Comparison of ENCODE assay signal across 8 mouse cellular contexts in the genomic region with DNA sequence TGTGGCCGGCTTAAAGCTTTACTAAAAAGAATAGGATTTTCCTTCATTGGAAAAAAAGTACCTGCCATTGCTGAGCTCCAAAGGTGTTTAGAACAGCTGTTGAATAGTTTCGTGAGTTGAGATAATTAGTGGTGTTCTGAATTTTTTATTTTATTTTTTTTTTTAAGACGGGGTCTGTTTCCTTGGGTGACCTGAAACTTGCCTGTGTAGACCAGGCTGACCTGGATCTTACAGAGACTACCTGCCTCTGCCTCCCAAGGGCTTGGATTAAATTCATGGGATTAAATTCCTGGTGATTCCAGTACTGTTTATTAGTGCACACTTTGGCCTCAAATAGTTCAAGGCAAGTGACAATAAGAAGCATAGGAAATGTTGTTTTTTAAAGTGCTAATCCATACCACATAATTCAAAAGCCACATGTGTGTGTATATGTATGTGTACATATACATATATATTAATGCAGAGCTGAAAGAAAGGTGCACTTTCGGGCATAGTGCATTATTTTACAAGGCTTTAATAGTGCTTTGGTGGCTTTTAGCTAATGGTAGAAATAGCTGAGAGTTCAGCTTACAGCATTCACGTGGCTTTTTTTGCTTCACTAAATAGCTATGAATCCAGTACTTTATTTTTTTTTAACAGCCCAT. TPM values are rescaled to one million over a fixed set of nuclear protein-coding genes. Genes with fewer than 3 reads are reported as not detected.
DNase-seq lines count a peak whose midpoint lies in the region; ATAC-seq and TF ChIP-seq lines count a peak whose summit lies in the region.

No protein-coding gene starts in this region.

- H3K36me3 ChIP-seq in erythroblast, embryonic 14.5 days (ENCODE audit: control insufficient read depth) = no peaks in the 10 kb centered on the region; the same call in 1 of the 2 replicates
- H3K36me3 ChIP-seq in testis, adult 2 months (ENCODE audit: control insufficient read depth, insufficient read depth, low read length) = no peaks in the 10 kb centered on the region; the same call in 1 of the 2 replicates
- H3K36me3 ChIP-seq in liver, embryonic 13.5 days = no peaks in the 10 kb centered on the region

- ATAC-seq in erythroblast, adult 5-6 weeks (replicated peaks; ENCODE audit: low FRiP score, poor library complexity, severe bottlenecking) = no peak
- ATAC-seq in liver, embryonic 13.5 days (ENCODE audit: low read depth) = no peak

- no peak for TF ChIP-seq POLR2A in testis, adult 2 months (IDR thresholded peaks at IDR 0.05; ENCODE audit: control insufficient read depth, low read depth, low read length)

- peak overlapping the region; percentile 78 for H3K4me2 ChIP-seq in liver, embryonic 13.5 days

- peaks cover 8% of the 10 kb centered on the region for H3K4me1 ChIP-seq in erythroblast, embryonic 14.5 days (ENCODE audit: control insufficient read depth)
- peaks cover 20% of the 10 kb centered on the region for H3K4me1 ChIP-seq in testis, adult 2 months (ENCODE audit: control insufficient read depth, insufficient read depth, low read length)
- peaks cover 20% of the 10 kb centered on the region for H3K4me1 ChIP-seq in liver, embryonic 13.5 days (replicated peaks)

- no peak overlapping the region for H3K27ac ChIP-seq in testis, adult 2 months (ENCODE audit: control insufficient read depth, insufficient read depth, low read depth, low read length)
- H3K27ac ChIP-seq in liver, embryonic 13.5 days = peak overlapping the region; percentile 87

- peak overlapping the region; percentile 63 for H3K4me3 ChIP-seq in erythroblast, embryonic 14.5 days (replicated peaks)
- H3K4me3 ChIP-seq in testis, adult 2 months (ENCODE audit: control insufficient read depth, low read depth, low read length) = peak overlapping the region; percentile 88
- H3K4me3 ChIP-seq in liver, embryonic 13.5 days (replicated peaks) = peak overlapping the region; percentile 67

- H3K27me3 ChIP-seq in erythroblast, embryonic 14.5 days (ENCODE audit: control insufficient read depth) = peaks cover 31% of the 10 kb centered on the region
- no peaks in the 10 kb centered on the region for H3K27me3 ChIP-seq in testis, adult 2 months (ENCODE audit: control insufficient read depth, insufficient read depth, low read length)
- peaks cover 19% of the 10 kb centered on the region for H3K27me3 ChIP-seq in liver, embryonic 13.5 days

- no peak for DNase-seq in testis, postnatal 10 days (ENCODE audit: low spot score)
- DNase-seq in liver, embryonic 13.5 days = no peak
- DNase-seq in urinary bladder, postnatal 14 days (ENCODE audit: low spot score) = no peak
- no peak for DNase-seq in left cerebral cortex, adult 9 months (ENCODE audit: low spot score in 2 of 2)
- no peak for DNase-seq in cerebellum, postnatal 4 days (ENCODE audit: low spot score in 2 of 2)

- peak overlapping the region; percentile 52; the same call in 1 of the 2 replicates for H3K9ac ChIP-seq in liver, embryonic 13.5 days

- no peak for TF ChIP-seq CTCF in testis, adult 2 months (IDR thresholded peaks at IDR 0.05; ENCODE audit: control insufficient read depth, insufficient read depth, insufficient replicate concordance, low read depth, low read length)

- H3K9me3 ChIP-seq in erythroblast, embryonic 14.5 days (ENCODE audit: control insufficient read depth, low read length) = no peaks in the 10 kb centered on the region
- H3K9me3 ChIP-seq in liver, embryonic 13.5 days (replicated peaks) = no peaks in the 10 kb centered on the region

- 17% methylated on average over 5 of the region's 5 CpGs for WGBS in liver, embryonic 13.5 days (ENCODE audit: insufficient replicate concordance)

RNA-seq across cellular contexts. Expression of a gene that starts 2.6 kb away (rescaled TPM):
- polyA plus RNA-seq in erythroblast, embryonic 14.5 days (2012) = 0.09 and 0.19 TPM in 2 replicates
- total RNA-seq in erythroblast, adult 5-6 weeks (2015; ENCODE audit: low replicate concordance) = 5.9 and 7.7 TPM in 2 replicates
- 1.1 TPM in 1 of 2 replicates, not detected in the other for total RNA-seq in erythroblast, adult 5-6 weeks (2017; ENCODE audit: low replicate concordance)
- polyA plus RNA-seq in testis, adult 2 months (2012; rRNA removed) = 26.5 and 26.9 TPM in 2 replicates
- 7.1 and 8.0 TPM in 2 replicates for polyA plus RNA-seq in liver, embryonic 13.5 days (2015; fragmentation: Nextera tagmentation; extraction: Ambion mirVana)

RNA-seq across cellular contexts. Expression of a gene that starts 49.1 kb away (rescaled TPM):
- 0.89 and 0.92 TPM in 2 replicates for polyA plus RNA-seq in erythroblast, embryonic 14.5 days (2012)
- total RNA-seq in erythroblast, adult 5-6 weeks (2015; ENCODE audit: low replicate concordance) = 18.2 and 19.8 TPM in 2 replicates
- total RNA-seq in erythroblast, adult 5-6 weeks (2017; ENCODE audit: low replicate concordance) = 18.1 and 20.1 TPM in 2 replicates
- 9.2 and 9.3 TPM in 2 replicates for polyA plus RNA-seq in testis, adult 2 months (2012; rRNA removed)
- polyA plus RNA-seq in liver, embryonic 13.5 days (2015; fragmentation: Nextera tagmentation; extraction: Ambion mirVana) = 19.8 and 22.1 TPM in 2 replicates
